Mouse (Mus musculus) spleen, adult 18-20 months (tissue): ENCODE results near the gene Arhgap31.

ENCODE experiments used
- DNase-seq, 2 experiments: peaks; one replicate each; pipeline ENCODE4 v3.0.0; 2022; ENCODE audit warnings: mixed read lengths in 2 of 2

The Arhgap31 gene

DNA sequence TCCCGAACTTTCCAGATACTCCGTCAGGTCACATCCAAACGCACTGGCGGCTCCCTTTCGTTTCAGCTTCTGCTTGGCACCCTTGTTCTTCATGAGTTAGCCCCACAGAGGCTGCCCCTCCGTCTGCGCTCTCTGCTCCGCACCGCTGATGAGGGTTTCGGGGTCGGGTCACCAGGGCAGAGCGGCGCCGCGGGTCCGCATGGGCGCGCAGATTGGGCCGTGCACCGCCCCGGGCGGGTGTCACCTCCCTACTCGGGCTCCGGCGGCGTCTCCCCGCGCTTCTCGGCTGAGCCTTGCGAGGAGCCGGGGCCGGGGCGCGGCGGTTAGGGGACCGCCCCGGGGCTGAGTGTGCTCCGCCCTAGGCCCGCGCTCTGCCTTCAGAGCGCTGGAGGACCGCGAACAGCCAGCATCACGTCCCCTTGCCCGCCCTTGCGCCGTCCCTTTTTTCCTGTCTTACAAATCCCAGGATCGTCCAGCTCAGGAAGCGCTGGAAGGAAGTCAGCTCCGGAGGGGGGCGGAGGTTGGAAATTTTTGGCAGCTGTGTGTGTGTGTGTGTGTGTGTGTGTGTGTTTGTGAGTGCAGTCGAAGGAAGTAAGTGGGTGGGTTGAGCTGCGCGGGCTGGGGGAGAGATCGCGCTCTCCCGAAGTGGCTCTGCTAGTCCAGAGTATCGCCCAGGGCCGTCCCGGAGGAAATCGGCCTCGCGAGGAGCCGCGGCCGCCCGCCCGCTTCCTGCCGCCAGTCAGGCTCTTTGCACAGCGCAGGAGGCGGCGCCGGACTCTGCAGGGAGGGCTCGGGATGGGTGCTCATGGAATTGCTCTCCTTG, at the start of gene Arhgap31:
Gene Arhgap31, minus strand, starts transcription at position 694 of the 823 bp plus-strand sequence.
- DNase-seq, result peak; percentile 51 to 67

DNA sequence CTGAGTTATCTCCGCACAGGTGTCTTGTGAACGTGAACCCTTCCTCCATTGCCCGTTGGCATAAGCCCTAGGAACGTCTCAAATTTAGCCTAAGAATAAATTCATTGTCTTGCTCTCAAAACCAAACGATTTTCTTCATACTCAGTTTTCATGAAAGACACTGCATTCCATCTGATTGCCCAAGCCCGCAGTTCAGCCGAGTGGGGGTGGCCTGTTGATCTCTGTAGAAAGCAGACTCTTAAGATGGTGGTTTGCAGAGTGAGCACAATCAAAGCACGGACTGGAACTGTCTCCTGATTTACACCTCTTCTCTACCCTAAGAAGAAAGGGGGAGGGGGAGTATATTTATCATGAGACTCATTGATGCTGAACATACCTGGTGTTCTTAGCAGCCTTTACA, 49.3 kb upstream of the Arhgap31 start:
- no peak for DNase-seq

GRCm38 (mm10) chr16:38761972-38762371, 48.9 kb upstream of the Arhgap31 start:
- no peak for DNase-seq

DNA sequence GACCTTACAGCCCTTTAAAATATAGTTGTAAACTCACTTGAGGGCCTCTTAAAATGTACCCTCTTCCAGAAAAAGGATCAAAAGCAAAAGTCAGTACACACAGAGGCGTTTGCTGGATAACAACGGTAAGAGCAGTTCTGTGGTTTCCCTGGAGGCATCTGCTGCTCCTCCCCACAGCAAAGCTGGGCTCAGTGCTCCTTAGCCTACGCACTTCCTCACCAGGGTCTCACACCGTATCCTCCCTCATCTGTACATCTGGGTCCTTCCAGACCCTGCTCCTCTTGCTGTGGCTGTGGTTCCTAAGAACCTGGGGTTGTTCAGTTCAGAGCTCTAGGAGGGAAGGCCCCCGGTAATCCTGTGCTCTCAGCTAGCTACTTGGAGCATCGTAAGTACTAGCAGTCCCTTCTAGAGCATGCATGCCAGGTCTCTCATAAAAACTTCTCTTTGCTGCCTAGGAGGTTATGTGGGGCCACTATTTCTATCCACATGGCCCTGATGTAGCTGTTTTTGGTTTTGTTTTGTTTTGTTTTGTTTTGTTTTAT, 47.8 kb upstream of the Arhgap31 start:
- no peak for DNase-seq

DNA sequence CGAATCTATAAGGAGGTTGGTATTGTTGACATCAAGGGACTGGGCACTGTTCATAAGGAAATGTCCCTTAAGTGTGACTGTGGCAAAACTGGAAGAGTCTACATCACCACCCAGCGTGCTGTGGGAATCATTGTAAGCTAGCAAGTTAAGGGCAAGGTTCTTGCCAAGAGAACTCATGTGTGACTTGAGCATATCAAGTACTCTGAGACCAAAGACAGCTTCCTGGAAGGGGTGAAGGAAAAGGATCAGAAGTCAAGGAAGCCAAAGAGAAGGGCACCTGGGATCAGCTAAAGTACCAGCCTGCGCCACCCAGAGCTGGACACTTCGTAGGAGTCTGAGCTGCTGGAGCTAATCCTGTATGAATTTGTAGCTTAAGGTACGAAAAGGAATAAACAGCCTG, 47.2 kb upstream of the Arhgap31 start:
- DNase-seq, result no peak

DNA sequence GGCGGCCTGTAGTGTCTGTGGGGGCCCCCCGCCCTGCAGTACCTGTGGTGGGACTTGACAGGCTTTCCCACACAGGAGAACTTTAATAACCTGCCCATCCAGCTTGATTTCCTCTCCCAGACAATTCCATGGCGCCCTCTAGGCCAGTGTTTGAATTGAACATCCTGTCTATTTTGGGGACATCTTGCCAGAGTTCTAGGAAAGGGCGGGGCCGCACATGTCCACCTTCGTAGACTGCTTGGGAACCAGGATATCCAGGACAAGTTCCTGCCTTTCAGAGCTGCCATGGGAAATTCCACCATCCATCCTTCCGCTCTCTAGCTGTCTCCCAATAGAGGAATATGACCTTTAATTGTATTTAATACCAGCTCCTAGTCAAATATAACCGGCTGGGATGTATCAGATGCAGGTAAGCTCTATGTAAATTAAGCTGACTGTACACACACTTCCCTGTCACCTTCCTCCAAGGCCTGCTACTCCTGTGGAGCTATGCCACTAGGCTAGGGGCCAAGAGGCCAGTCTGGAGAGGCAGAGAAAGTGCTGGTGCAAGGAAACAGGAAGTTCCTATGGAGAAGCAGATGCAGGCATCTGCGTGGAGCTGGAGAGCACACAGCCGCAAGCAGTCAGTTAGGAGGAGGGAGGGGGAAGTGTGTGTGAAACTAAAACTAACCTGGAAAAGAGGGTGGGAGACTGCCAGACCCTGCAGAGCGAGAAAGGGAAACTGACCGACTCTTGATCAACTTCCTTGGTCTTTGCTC, 45.2 kb upstream of the Arhgap31 start:
- no peak for DNase-seq

- no peak for DNase-seq
Observed at GRCm38 (mm10) chr16:38757626-38758025, 44.6 kb upstream of the Arhgap31 start.

DNA sequence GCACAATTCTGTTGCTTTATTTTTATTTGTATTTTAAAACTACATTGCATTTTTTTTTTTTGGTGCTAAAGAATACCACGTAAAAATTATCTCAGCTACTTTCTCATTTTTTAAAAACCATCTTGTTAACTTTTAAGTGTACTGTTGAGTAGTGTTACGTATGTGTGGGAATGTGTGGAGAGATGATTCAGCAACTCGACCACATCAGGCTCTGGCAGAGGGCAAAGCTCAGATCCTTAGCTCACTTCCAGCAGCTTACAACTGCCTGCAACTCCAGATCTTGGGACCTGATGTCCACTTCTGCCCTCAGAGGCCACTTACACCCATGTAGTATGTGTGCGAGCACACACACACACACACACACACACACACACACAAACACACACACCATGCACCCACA, 43.5 kb upstream of the Arhgap31 start:
- no peak for DNase-seq

DNA sequence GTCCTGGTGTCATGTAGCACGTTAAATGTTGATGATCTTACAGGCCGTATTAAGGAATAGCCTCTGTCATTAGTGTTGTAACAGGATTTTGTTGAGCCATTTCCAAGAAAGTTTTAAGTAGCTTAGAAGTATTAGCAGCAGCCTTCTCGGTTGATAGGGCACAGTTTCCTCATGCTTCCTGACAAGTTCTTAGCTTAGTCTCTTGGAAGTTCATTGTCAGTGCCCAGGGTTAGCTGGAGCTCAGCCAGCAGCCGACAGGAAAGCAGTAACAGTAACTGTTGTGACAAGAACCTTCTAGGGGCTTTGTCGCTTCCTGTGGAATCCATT, 43.1 kb upstream of the Arhgap31 start:
- DNase-seq, result no peak

- no peak for DNase-seq
Observed at GRCm38 (mm10) chr16:38755452-38756176, 42.5 kb upstream of the Arhgap31 start.

DNA sequence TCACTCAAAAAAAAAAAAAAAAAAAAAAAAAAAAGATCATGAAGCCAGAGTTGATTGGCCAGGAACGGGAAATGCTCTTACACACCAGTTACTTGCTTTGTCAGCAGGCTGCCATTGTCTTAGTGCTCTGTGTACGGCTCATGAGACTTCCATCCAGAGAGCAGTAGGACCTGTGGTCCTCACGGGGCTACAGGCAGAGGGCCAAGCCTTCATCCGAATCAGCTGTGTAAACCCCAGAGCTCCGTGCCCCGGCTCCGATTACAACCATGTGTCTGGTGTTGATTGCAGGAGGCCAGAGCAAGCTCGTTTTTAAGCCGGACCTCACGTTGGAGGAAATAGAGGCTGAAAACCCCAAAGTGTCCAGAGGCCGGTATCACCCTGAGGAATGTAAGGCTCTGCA, 40.6 kb upstream of the Arhgap31 start:
- no peak for DNase-seq

GRCm38 (mm10) chr16:38750803-38751202, 37.7 kb upstream of the Arhgap31 start:
- DNase-seq, result no peak

DNA sequence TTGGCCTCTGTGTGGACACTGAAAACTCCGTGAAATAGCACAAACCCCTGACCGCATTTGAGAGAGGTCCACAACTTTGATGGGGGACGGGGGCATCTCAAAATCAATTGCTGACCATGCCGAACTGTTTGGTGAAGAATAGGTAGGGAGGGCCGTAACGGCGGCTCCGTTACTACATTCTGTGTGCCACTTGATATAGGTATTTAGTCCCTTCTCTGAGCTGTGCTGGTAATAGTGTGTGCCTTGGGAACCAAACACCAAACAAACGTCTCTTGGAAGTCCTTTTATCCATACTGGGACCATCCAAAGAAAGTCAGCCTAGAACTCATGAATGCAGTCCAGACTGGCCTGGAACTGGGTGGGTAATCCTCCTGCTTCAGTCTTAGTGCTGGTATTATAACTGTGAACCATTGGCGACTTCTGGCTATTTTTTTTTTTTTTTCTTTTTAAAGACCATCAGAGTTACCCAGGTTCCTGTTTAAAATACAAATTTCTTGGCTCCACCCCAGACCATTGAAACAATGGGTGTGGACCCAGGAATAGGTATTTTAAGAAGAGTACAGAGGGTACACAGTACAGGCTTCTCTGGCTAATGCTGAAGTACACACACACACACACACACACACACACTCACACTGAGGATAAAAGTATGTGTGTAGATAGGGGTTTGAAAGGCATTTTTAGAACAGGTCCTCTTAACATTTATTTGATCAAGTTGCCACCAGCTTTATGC, 31.0 kb upstream of the Arhgap31 start:
- no peak for DNase-seq

DNA sequence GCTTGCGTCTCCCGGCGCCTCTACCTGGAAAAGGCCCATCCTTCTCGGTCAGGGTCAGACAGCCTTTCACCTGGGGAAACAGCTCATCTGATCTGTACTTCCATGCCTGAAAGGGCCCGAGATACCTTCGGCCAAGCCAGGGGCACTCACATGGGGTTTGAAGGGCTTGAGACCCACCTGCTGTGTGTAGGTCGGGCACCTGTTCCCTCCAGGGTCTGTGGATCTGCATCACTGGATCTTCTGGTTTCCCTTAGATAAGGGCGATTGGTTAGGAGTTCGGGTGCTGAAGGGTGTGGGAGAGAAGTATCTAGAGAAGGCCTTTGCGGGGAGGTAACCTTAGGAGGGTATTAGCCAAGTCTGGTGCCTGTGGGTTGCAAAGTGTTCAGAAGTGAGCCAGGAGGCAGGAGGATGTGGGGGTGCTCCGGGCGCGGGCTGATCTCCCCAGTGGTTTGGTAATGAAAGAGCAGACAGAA, 29.6 kb upstream of the Arhgap31 start:
- no peak for DNase-seq

DNA sequence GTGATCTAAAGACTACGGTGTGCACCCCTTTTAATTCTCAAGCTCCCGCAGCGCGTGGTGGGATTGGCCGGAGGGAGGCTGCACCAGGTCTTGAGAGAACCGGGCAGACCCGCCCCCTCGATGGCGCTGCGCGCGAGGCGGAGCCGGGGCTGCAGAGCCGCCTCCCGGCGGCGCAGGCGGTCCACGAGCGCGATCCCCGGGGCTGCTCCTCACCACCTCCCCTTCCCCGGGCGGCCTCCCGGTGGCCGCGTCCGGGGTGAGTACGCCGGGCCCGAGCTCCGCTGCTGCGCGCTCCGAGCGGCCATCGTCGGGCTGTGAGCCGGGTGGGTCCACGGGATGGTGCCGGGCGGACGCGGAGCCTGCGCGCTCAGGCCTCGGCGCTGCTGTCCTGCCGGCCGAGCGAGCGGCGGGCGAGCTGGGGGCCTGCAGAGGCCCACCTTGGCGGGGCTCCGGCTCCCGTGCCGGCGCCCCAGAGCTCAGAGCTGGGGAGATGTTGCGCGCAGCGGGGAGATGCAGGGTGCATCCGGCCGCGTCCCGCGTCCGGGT, 29.1 kb upstream of the Arhgap31 start, which contains the start of gene B4galt4:
Gene B4galt4, plus strand, starts transcription at position 152 of the 546 bp plus-strand sequence.
- peak; percentile 24 to 45 for DNase-seq

DNA sequence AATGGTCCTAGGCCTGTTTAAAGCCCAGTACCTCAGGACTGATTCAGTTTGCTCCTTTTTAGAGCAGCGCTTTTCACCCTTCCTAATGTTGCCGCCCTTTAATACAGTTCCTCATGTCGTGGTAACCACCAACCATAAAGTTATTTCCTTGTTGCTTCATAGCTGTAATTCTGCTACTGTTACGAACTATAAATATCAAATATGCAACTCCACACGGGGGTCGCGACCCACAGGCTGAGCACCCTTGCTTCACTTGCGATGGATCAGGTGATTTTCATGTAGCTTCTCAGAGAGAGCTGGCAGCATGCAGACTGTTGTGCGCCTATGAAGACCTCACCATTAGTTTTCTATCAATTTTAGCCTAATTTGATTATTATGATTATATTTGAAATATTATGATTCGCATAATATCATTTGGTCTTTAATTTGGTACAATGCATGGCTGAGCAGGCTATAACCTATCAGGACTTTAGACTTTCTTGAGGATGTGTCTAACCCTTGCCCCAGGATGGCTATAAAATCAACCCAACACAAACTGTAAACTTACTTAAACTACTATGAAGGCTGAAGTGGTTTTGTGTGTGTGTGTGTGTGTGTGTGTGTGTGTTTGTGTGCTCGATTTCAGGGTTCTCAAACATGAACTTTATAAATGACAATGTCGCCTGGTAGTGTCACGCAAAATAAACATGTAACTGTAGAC, 28.3 kb upstream of the Arhgap31 start:
- DNase-seq, result no peak

DNA sequence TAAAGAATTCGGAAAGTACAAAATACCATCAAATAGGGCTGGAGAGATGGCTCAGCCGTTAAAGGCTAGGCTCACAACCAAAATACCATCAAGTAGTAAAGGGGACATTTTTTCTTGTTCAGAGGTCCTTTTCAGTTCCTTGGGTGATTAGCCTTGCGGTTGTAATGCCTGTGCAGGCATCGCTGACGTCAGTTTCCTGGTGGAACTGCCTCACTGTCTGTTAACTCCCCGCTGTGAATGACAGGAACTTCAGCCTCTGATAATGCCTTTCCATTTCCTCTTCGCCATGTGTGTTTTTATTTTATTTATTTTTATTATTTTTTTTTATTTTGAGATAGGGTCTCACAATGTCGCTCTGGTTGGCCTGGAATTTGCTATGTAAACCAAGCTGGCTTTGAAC, 17.8 kb upstream of the Arhgap31 start:
- DNase-seq, result no peak

DNA sequence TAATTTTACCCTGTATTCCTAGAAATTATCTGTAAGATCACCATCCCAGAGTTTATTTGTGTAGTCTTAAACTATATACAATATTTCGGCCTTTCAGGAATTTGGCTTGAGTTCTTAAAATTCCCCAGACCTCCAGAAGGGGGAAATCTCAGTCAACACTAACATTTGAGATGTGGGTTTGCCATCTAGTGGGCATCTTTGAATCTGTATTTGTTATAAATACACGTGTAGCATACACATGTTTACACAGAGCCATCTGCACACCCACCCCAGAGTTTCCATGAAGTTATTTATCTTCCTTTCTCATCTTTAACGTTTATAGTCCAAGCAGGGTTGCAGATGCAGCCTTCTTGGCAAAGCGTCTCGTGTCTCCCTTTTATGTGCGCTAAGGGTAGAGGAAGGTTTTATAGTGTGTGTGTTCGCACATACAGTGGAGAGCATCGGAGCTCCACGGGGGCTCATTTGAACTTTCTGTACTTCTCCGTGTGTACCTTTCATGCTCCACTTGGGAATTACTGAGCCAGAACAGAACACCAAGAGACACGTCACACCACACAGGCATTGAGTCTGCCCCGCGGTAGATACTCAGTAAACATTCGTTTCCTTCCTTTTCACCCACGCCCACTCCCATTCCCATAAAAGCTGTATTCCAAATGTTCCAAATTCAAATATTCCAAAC, 16.7 kb upstream of the Arhgap31 start:
- DNase-seq, result no peak

GRCm38 (mm10) chr16:38729139-38729538, 16.1 kb upstream of the Arhgap31 start:
- no peak for DNase-seq

- no peak for DNase-seq
Observed at GRCm38 (mm10) chr16:38728576-38729132, 15.6 kb upstream of the Arhgap31 start.
